Mouse (Mus musculus) MEL (cell line): Measurements from ENCODE around the gene Psmd8. TPM values are rescaled to one million over a fixed set of nuclear protein-coding genes. Genes with fewer than 3 reads are reported as not detected.

Experiments used
- DNase-seq: peaks from one replicate; pipeline ENCODE4 v3.0.0; 2011; ENCODE audit warnings: low read depth, low spot score
- H3K27ac ChIP-seq: 2 replicates; pipeline ENCODE4 v1.5.1; 2012; ENCODE audit warnings: low read depth, mild to moderate bottlenecking, control low read depth, low read length, moderate library complexity; ENCODE audit not compliant: control insufficient read depth
- H3K27me3 ChIP-seq, 2 experiments: fragments of 150-350 bp in 1 of 2; sonication (generic) in 1 of 2; 2 replicates each; pipeline ENCODE4 v1.6.1; 2012; ENCODE audit warnings: low read length in 2 of 2, mild to moderate bottlenecking in 2 of 2, improper control_type of control experiment in 1 of 2, moderate library complexity in 1 of 2; ENCODE audit not compliant: insufficient read depth in 2 of 2, control insufficient read depth in 1 of 2
- H3K36me3 ChIP-seq, 2 experiments: 2 replicates each; pipeline ENCODE4 v1.6.1; 2012 to 2014; ENCODE audit warnings: low read length in 2 of 2, improper control_type of control experiment in 1 of 2, inconsistent platforms in 1 of 2, mild to moderate bottlenecking in 1 of 2; ENCODE audit not compliant: insufficient read depth in 2 of 2, control insufficient read depth in 1 of 2
- H3K4me1 ChIP-seq, 2 experiments: fragments of 150-350 bp in 1 of 2; sonication (generic) in 1 of 2; 2 replicates each; pipeline ENCODE4 v1.6.1; 2012; ENCODE audit warnings: low read length in 2 of 2, improper control_type of control experiment in 1 of 2, mild to moderate bottlenecking in 1 of 2; ENCODE audit not compliant: insufficient read depth in 2 of 2, control insufficient read depth in 1 of 2
- H3K4me3 ChIP-seq, 2 experiments: fragments of 150-350 bp in 1 of 2; sonication (generic) in 1 of 2; 2 replicates each; pipeline ENCODE4 v1.5.1; 2012; ENCODE audit warnings: low read depth in 2 of 2, low read length in 2 of 2, mild to moderate bottlenecking in 2 of 2, moderate library complexity in 2 of 2, control low read depth in 1 of 2, improper control_type of control experiment in 1 of 2; ENCODE audit not compliant: control insufficient read depth in 1 of 2, insufficient read depth in 1 of 2
- H3K79me2 ChIP-seq: 2 replicates; pipeline ENCODE4 v1.6.1; 2012; ENCODE audit warnings: mild to moderate bottlenecking, low read length, moderate library complexity; ENCODE audit not compliant: control insufficient read depth, poor library complexity, insufficient read depth
- H3K9ac ChIP-seq: 2 replicates; pipeline ENCODE4 v1.6.1; 2012; ENCODE audit warnings: low read depth, mild to moderate bottlenecking, control low read depth, low read length, moderate library complexity; ENCODE audit not compliant: control insufficient read depth, poor library complexity, severe bottlenecking
- H3K9me3 ChIP-seq: fragments of 150-350 bp; sonication (generic); replicated peaks from 2 replicates; pipeline ENCODE4 v1.6.1; 2012; ENCODE audit warnings: mild to moderate bottlenecking, low read length, improper control_type of control experiment, moderate library complexity; ENCODE audit not compliant: insufficient read depth
- BHLHE40 ChIP-seq: IDR thresholded peaks from 2 replicates; pipeline ENCODE4 v1.6.1; 2012; ENCODE audit warnings: low read depth, mild to moderate bottlenecking, inconsistent platforms, low read length, improper control_type of control experiment, borderline replicate concordance
- CTCF ChIP-seq, 3 experiments: IDR thresholded peaks in 2 of 3; conservative IDR thresholded peaks in 1 of 3; 2 replicates each; pipeline ENCODE4 v1.5.1; 2011 to 2012; ENCODE audit warnings: low read length in 3 of 3, low read depth in 2 of 3, mild to moderate bottlenecking in 2 of 3, improper control_type of control experiment in 1 of 3, inconsistent platforms in 1 of 3, mixed read lengths in 1 of 3, moderate library complexity in 1 of 3; ENCODE audit not compliant: control insufficient read depth in 1 of 3, insufficient read depth in 1 of 3, poor library complexity in 1 of 3, severe bottlenecking in 1 of 3
- EP300 ChIP-seq, 2 experiments: IDR thresholded peaks; 2 replicates each; pipeline ENCODE4 v1.6.1; 2011; ENCODE audit warnings: improper control_type of control experiment in 2 of 2, low read length in 2 of 2, low read depth in 1 of 2, mild to moderate bottlenecking in 1 of 2
- ETS1 ChIP-seq: IDR thresholded peaks from 2 replicates; pipeline ENCODE4 v1.6.1; 2012; ENCODE audit warnings: low read depth, mild to moderate bottlenecking, inconsistent platforms, low read length, improper control_type of control experiment, moderate library complexity
- HCFC1 ChIP-seq: IDR thresholded peaks from 2 replicates; pipeline ENCODE4 v1.6.1; 2012; ENCODE audit warnings: low read depth, mild to moderate bottlenecking, inconsistent platforms, low read length, improper control_type of control experiment, moderate library complexity
- KAT2A ChIP-seq: conservative IDR thresholded peaks from 2 replicates; pipeline ENCODE4 v1.6.1; 2012; ENCODE audit warnings: low read depth, low read length, improper control_type of control experiment, inconsistent platforms
- MAFK ChIP-seq: IDR thresholded peaks from 2 replicates; pipeline ENCODE4 v1.6.1; 2011; ENCODE audit warnings: low read depth, mild to moderate bottlenecking, low read length, improper control_type of control experiment, borderline replicate concordance
- MAX ChIP-seq: IDR thresholded peaks from 2 replicates; pipeline ENCODE4 v1.6.1; 2011; ENCODE audit warnings: low read length, improper control_type of control experiment
- MAZ ChIP-seq: IDR thresholded peaks from 2 replicates; pipeline ENCODE4 v1.6.1; 2012; ENCODE audit warnings: low read depth, mild to moderate bottlenecking, inconsistent platforms, low read length, improper control_type of control experiment
- MXI1 ChIP-seq: IDR thresholded peaks from 2 replicates; pipeline ENCODE4 v1.6.1; 2011; ENCODE audit warnings: mild to moderate bottlenecking, low read depth, low read length, improper control_type of control experiment
- MYC ChIP-seq: IDR thresholded peaks from 2 replicates; pipeline ENCODE4 v1.6.1; 2011; ENCODE audit warnings: low read depth, mild to moderate bottlenecking, low read length, improper control_type of control experiment, moderate library complexity
- POLR2A ChIP-seq, 2 experiments: IDR thresholded peaks; 2 replicates each; pipeline ENCODE4 v1.6.1; 2011 to 2012; ENCODE audit warnings: low read length in 2 of 2, mild to moderate bottlenecking in 2 of 2, control low read depth in 1 of 2, improper control_type of control experiment in 1 of 2, low read depth in 1 of 2, moderate library complexity in 1 of 2; ENCODE audit not compliant: control insufficient read depth in 1 of 2, insufficient read depth in 1 of 2, poor library complexity in 1 of 2
- RAD21 ChIP-seq: IDR thresholded peaks from 2 replicates; pipeline ENCODE4 v1.6.1; 2011; ENCODE audit warnings: mild to moderate bottlenecking, low read depth, low read length, improper control_type of control experiment
- SIN3A ChIP-seq: IDR thresholded peaks from 2 replicates; pipeline ENCODE4 v1.6.1; 2012; ENCODE audit warnings: low read length, improper control_type of control experiment, inconsistent platforms
- SMC3 ChIP-seq: IDR thresholded peaks from 2 replicates; pipeline ENCODE4 v1.6.1; 2011; ENCODE audit warnings: low read depth, low read length, improper control_type of control experiment
- TBP ChIP-seq: IDR thresholded peaks from 2 replicates; pipeline ENCODE4 v1.8.0; 2011; ENCODE audit warnings: low read depth, low read length, improper control_type of control experiment
- TCF12 ChIP-seq: IDR thresholded peaks from 2 replicates; pipeline ENCODE4 v1.6.1; 2014; ENCODE audit warnings: low read depth, mild to moderate bottlenecking, inconsistent platforms, low read length, improper control_type of control experiment, moderate library complexity
- USF1 ChIP-seq: IDR thresholded peaks from 2 replicates; pipeline ENCODE4 v1.6.1; 2014; ENCODE audit warnings: low read depth, mild to moderate bottlenecking, inconsistent platforms, low read length, improper control_type of control experiment, moderate library complexity
- ZC3H11A ChIP-seq: IDR thresholded peaks from 2 replicates; pipeline ENCODE4 v1.6.1; 2012; ENCODE audit warnings: low read depth, mild to moderate bottlenecking, inconsistent platforms, low read length, improper control_type of control experiment
- ZMIZ1 ChIP-seq: IDR thresholded peaks from 2 replicates; pipeline ENCODE4 v1.6.1; 2012; ENCODE audit warnings: low read depth, mild to moderate bottlenecking, inconsistent platforms, low read length, improper control_type of control experiment, moderate library complexity
- ZNF384 ChIP-seq: IDR thresholded peaks from 2 replicates; pipeline ENCODE4 v1.6.1; 2012; ENCODE audit warnings: low read depth, mild to moderate bottlenecking, inconsistent platforms, low read length, improper control_type of control experiment
- polyA plus RNA-seq, 2 experiments: library from polyadenylated mRNA; stranded (reverse) in 1 of 2; unstranded in 1 of 2; fragments of >175 nt in 1 of 2; fragments of >200 nt in 1 of 2; gene quantifications; 2 replicates each; pipeline versions ENCODE4 v1.2.1 to v1.2.4; 2012; ENCODE audit warnings: low replicate concordance in 2 of 2, low read depth in 1 of 2; ENCODE audit not compliant: insufficient read length in 2 of 2, insufficient read depth in 1 of 2, missing spikeins in 1 of 2
- total RNA-seq: library from RNA; depleted of rRNA; stranded (reverse); fragments of 300-350 nt; gene quantifications from 2 replicates; pipeline ENCODE4 v1.2.3, GENCODE M21; 2012

Psmd8 gene
- total and polyA plus RNA-seq, 3 experiments, result 159 to 196 TPM; not detected in 1

GRCm38 (mm10) chr7:29126173-29126915 lies 54.2 kb downstream of the Psmd8 start:
- Histone ChIP-seq H3K27ac (no peak overlapping the region), H3K9me3 (no peaks in the 10 kb centered on the region), H3K4me3 (no peak overlapping the region), H3K9ac (0 out of 2 replicates have a peak overlapping the region, but pooled peaks have one; percentile 20), H3K27me3 (no peaks in the 10 kb centered on the region), H3K36me3 (no peaks in the 10 kb centered on the region; a peak in 1 of 4 replicates), H3K79me2 (no peaks in the 10 kb centered on the region), H3K4me1 (peaks cover 0 to 6% of the 10 kb centered on the region in 2 experiments; a peak in 1 of 4 replicates)
- DNase-seq, result peak; percentile 87
- TF ChIP-seq HCFC1 (peak; percentile 17; the same call in 1 of the 2 replicates), MYC (peak; percentile 99), MAX (peak; percentile 99), ZMIZ1 (no peak), CTCF (IDR thresholded peaks at IDR 0.05 in 2 of 3, conservative IDR thresholded peaks at IDR 0.05 in 1 of 3; ENCODE audit: control insufficient read depth in 1 of 3, insufficient read depth in 1 of 3, low read depth in 2 of 3, low read length in 3 of 3, poor library complexity in 1 of 3, severe bottlenecking in 1 of 3) (peak; percentile 73 to 95 (median 94)), KAT2A (no peak), MXI1 (peak; percentile 99), MAFK (no peak), RAD21 (peak; percentile 94), TCF12 (0 out of 2 replicates have a peak, but pooled peaks have one; percentile 10), ZC3H11A (peak; percentile 80), USF1 (peak; percentile 86), EP300 (IDR thresholded peaks at IDR 0.05; ENCODE audit: low read depth in 1 of 2, low read length in 2 of 2) (no peak), ZNF384 (no peak), SMC3 (peak; percentile 75), MAZ (peak; percentile 61; the same call in 1 of the 2 replicates), SIN3A (peak; percentile 98), BHLHE40 (peak; percentile 56; the same call in 1 of the 2 replicates)

- peak within 1 kb of the TSS; percentile 16 to 22; a peak in 3 of 4 replicates for H3K4me3 ChIP-seq
- no peaks in the 10 kb centered on the region for H3K27me3 ChIP-seq
- DNase-seq, result peak; percentile 86
- no peak for TF ChIP-seq ETS1
- TF ChIP-seq MXI1, result peak; percentile 45; the same call in 1 of the 2 replicates
- TF ChIP-seq BHLHE40, result no peak
- no peak for TF ChIP-seq TBP
- peak in 1 of 2 experiments; percentile 34; a peak in 1 of 4 replicates for TF ChIP-seq POLR2A (IDR thresholded peaks at IDR 0.05; ENCODE audit: control insufficient read depth in 1 of 2, insufficient read depth in 1 of 2, low read depth in 1 of 2, low read length in 2 of 2, poor library complexity in 1 of 2)
- TF ChIP-seq, all 39 proteins: peak for 2
- H3K79me2 ChIP-seq, result no peaks in the 10 kb centered on the region
- H3K9ac ChIP-seq, result peak within 1 kb of the TSS; percentile 13; the same call in 1 of the 2 replicates
- H3K9me3 ChIP-seq, result no peaks in the 10 kb centered on the region
- no peak within 1 kb of the TSS for H3K27ac ChIP-seq
- peaks cover 0 to 6% of the 10 kb centered on the region in 2 experiments; a peak in 1 of 4 replicates for H3K4me1 ChIP-seq
- H3K36me3 ChIP-seq, result no peaks in the 10 kb centered on the region; a peak in 1 of 4 replicates
These were observed 55.5 kb downstream of the Psmd8 start, which contains the start of gene Ryr1 for GRCm38 (mm10) chr7:29124970-29125369. Gene Ryr1 (minus strand): TSS chr7:29125179.
